Mouse (Mus musculus) liver, embryonic 14 days (tissue): ENCODE results near the gene Trim50. TPM values are rescaled to one million over a fixed set of nuclear protein-coding genes. Genes with fewer than 3 reads are reported as not detected.

Source experiments
- polyA plus RNA-seq: library from polyadenylated mRNA; depleted of rRNA; stranded (reverse); fragments of >200 nt; gene quantifications from 2 replicates; pipeline ENCODE4 v1.2.3, GENCODE M21; 2012; rRNA removed

Gene Trim50
- polyA plus RNA-seq = not detected in 2 replicates

GRCm38 (mm10) chr5:135352995-135353394 is at the start of gene Trim50:
Gene Trim50 (plus strand): TSS chr5:135353295.

GRCm38 (mm10) chr5:135349862-135350261 is 3.2 kb upstream of the Trim50 start, which contains the start of gene Fkbp6:
Gene Fkbp6 (minus strand): TSS chr5:135350044.

GRCm38 (mm10) chr5:135369787-135370654 is 16.9 kb downstream of the Trim50 start, which contains the start of gene Nsun5:
Gene Nsun5 (plus strand): TSS chr5:135369953.

DNA sequence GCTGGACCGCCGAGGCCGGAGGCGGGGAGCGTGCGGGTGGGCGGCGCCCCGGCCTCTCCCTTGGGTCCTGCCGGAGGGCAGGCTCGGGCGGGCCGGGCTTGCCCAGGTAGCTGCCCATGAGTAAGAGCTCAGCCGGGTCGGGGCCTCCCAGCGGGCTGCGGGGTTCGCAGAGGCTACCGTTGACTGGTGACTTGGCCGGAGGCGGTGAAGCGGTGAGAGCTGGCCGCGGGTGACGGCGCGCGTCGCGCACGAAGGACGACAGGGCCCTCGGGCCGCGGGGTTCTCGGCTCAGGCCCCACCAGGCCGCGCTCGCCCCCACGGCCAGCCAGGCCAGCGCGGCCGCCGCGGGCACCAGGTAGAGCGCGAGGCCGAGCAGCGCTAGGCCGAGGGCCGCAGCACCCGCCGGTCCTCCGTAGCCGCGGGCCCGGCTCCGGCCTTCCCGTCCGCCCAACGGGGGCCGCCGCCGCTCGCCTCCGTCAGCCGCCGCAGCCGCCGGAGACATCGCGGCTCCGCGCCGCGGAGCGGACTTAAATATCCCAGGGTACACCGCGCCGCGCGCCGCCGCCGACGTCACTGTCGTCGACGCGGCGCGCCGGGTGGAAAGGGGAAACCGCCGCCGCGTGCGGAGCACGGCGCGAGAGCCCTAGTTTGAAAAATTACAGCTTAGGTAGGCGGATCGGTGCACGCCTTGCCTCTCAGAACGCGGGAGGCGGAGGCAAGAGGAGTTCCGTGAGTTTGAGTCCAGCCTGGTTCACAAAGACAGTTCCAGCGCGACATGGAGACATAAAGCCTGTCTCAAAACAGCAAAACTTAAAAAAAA is 41.1 kb downstream of the Trim50 start, which contains the start of gene Pom121:
Gene Pom121 (minus strand): TSS at position 543 of the 820 bp plus-strand sequence.

Other genes with a start within 250 kb of the Trim50 start
- gene Tbl2, start 203.6 kb upstream of the Trim50 start, polyA plus RNA-seq = 5.1 and 5.8 TPM in 2 replicates
- gene Bcl7b, start 185.0 kb upstream of the Trim50 start, polyA plus RNA-seq = 11.7 and 11.8 TPM in 2 replicates
- 21.3 and 23.6 TPM in 2 replicates for gene Baz1b, start 166.0 kb upstream of the Trim50 start, polyA plus RNA-seq
- gene Fzd9, start 102.1 kb upstream of the Trim50 start, polyA plus RNA-seq = 0.12 and 0.25 TPM in 2 replicates
- gene Fkbp6, start 3.3 kb upstream of the Trim50 start, polyA plus RNA-seq = 0.05 TPM in 1 of 2 replicates, not detected in the other
- 12.1 and 14.1 TPM in 2 replicates for gene Nsun5, start 16.7 kb downstream of the Trim50 start, polyA plus RNA-seq
- gene Pom121, start 41.3 kb downstream of the Trim50 start, polyA plus RNA-seq = 5.7 and 8.6 TPM in 2 replicates
- gene Hip1, start 191.8 kb downstream of the Trim50 start, polyA plus RNA-seq = 1.9 and 2.0 TPM in 2 replicates
- not detected in 2 replicates for gene Ccl26, start 210.3 kb downstream of the Trim50 start, polyA plus RNA-seq
- 10.5 and 12.0 TPM in 2 replicates for gene Ccl24, start 219.8 kb downstream of the Trim50 start, polyA plus RNA-seq